Mouse (Mus musculus) heart, adult 2 months (tissue): ENCODE measurements at regions not wholly inside any gene's neighbourhood (a gene's known extent, or its start where the extent isn't known, plus 50 kb on each side); places are given as distances from the start of the nearest gene placed in this dataset.

Source experiments
- CTCF ChIP-seq: fragments of 200-600 bp; IDR thresholded peaks from 2 replicates; pipeline ENCODE4 v1.8.1; 2022; ENCODE audit warnings: antibody characterized with exemption, mild to moderate bottlenecking, moderate library complexity
- POLR2A ChIP-seq: fragments of 200-500 bp; IDR thresholded peaks from 2 replicates; pipeline ENCODE4 v1.6.1; 2011; ENCODE audit warnings: mild to moderate bottlenecking, low read depth, low read length, control low read depth; ENCODE audit not compliant: insufficient read depth

- no peak for TF ChIP-seq CTCF
- TF ChIP-seq POLR2A: no peak
Observed at GRCm38 (mm10) chr14:46257311-46257710, 121.9 kb upstream of the Gm15217 start.
